Mouse (Mus musculus) small intestine, adult 10 weeks (tissue): ENCODE data around the gene Dph6. TPM values are rescaled to one million over a fixed set of nuclear protein-coding genes. Genes with fewer than 3 reads are reported as not detected.

Experiments used
- polyA plus RNA-seq: library from polyadenylated mRNA; stranded (reverse); fragments of 350-450 nt; fragmentation: Illumina TruSeq; extraction: RNeasy Lipid Tissue Mini Kit (QIAGEN cat#74804); gene quantifications from one replicate; pipeline ENCODE4 v1.2.3, GENCODE M21; 2014; ENCODE audit warnings: low replicate concordance

The Dph6 gene
- polyA plus RNA-seq, result 15.8 TPM

DNA sequence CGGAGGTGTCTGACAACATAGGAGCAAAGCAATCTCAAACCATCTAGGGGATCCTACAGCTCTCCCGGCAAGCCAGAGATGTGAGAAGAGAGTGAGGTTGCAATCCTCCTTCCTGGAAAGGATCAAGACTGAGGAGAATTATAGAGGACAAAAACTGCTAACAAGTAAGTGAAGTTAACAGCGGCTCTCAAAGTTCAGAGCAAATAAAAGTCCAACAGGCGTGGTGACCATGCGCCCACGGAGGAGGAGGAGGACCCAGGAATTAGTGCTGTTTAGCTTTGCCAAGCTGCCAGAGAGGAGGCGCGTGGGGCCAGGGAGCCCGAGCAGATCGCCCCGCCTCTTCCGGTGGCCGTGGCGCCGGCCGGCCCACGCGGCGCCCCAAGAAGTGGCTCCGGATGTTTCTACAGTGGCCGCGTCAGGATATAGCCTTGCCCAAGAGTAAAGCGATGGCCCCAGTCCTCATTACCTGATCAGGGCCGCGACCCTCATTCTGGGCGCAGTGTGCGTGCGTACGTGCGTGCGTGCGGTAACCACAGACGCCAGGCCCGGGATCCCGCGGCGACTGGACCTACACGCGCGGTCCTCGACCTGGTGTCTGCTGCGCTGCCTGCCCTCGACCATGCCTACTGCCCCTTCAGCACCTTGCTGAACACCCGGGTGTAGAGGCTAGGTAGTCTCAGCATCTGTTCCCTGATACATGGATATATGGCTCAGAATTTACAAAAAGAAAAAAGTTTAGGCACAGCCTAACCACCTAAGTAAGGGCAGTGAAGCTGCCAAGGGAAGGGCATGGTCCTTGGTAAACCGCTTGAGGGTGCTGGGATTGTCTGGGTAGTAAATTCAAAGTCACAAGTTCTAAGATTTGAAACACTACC is at the start of gene Dph6:
TSS of gene Dph6 (minus strand) at position 600 of the 875 bp plus-strand sequence.

